Mouse (Mus musculus) heart, postnatal 0 days (tissue): Measurements from ENCODE around the gene Scamp3. TPM values are rescaled to one million over a fixed set of nuclear protein-coding genes. Genes with fewer than 3 reads are reported as not detected.

Experiments used
- ATAC-seq: fragments of 200-750 bp; cut with Nextera tagmentation; 2 replicates; pipeline ENCODE4 v1.8.0; 2017; ENCODE audit warnings: low read depth, moderate number of reproducible peaks, moderate library complexity; ENCODE audit not compliant: insufficient read depth
- DNase-seq: peaks from one replicate; pipeline ENCODE4 v3.0.0-alpha.2; 2016; ENCODE audit warnings: low spot score
- H3K27ac ChIP-seq: fragments of 300-500 bp; sonication (generic); 2 replicates; pipeline ENCODE4 v1.5.1; 2014; ENCODE audit warnings: low read depth, mild to moderate bottlenecking
- H3K27me3 ChIP-seq: fragments of 300-500 bp; sonication (generic); 2 replicates; pipeline ENCODE4 v1.6.1; 2014; ENCODE audit warnings: low read length, mixed read lengths; ENCODE audit not compliant: control insufficient read depth, insufficient read depth
- H3K36me3 ChIP-seq: fragments of 300-500 bp; sonication (generic); replicated peaks from 2 replicates; pipeline ENCODE4 v1.6.1; 2014; ENCODE audit warnings: low read length, mixed read lengths; ENCODE audit not compliant: control insufficient read depth, insufficient read depth
- H3K4me1 ChIP-seq: fragments of 300-500 bp; sonication (generic); 2 replicates; pipeline ENCODE4 v1.6.1; 2014; ENCODE audit warnings: antibody characterized with exemption; ENCODE audit not compliant: control insufficient read depth, insufficient read depth
- H3K4me2 ChIP-seq: fragments of 300-500 bp; sonication (generic); 2 replicates; pipeline ENCODE4 v1.6.1; 2014; ENCODE audit warnings: low read depth, mild to moderate bottlenecking, low read length, moderate library complexity
- H3K4me3 ChIP-seq: fragments of 300-500 bp; sonication (generic); 2 replicates; pipeline ENCODE4 v1.5.1; 2014; ENCODE audit warnings: low read depth, low read length
- H3K9ac ChIP-seq: fragments of 300-500 bp; sonication (generic); replicated peaks from 2 replicates; pipeline ENCODE4 v1.6.1; 2014; ENCODE audit warnings: low read depth, low read length, mixed read lengths
- H3K9me3 ChIP-seq: fragments of 300-500 bp; sonication (generic); replicated peaks from 2 replicates; pipeline ENCODE4 v1.6.1; 2016; ENCODE audit warnings: low read length; ENCODE audit not compliant: control insufficient read depth
- CTCF ChIP-seq: IDR thresholded peaks from 2 replicates; pipeline ENCODE4 v1.5.1; 2016; ENCODE audit warnings: antibody characterized with exemption, control low read depth, low read depth
- EP300 ChIP-seq: IDR thresholded peaks from 2 replicates; pipeline ENCODE4 v1.6.1; 2016; ENCODE audit warnings: antibody characterized with exemption, low read depth
- WGBS: fragments of 180-500 bp; shearing (Covaris S2); extraction: QIAGEN DNeasy Blood & Tissue Kit; methylation state at CpG from one replicate; pipeline ENCODE4 v1.1.7; 2014; 5-methylcytosine and 5-hydroxymethylcytosine counted together
- polyA plus RNA-seq: library from polyadenylated mRNA; unstranded; fragments of >200 nt; fragmentation: Nextera tagmentation; extraction: Ambion mirVana; gene quantifications from 2 replicates; pipeline ENCODE4 v1.2.1, GENCODE M21; 2015
- total RNA-seq: library from RNA; depleted of rRNA; stranded (reverse); fragments of >200 nt; gene quantifications from 2 replicates; pipeline ENCODE4 v1.2.3, GENCODE M21; 2014; ENCODE audit warnings: low replicate concordance

Gene Scamp3
- total and polyA plus RNA-seq, 2 experiments from 2014 or later: 60.7 to 65.9 TPM

GRCm38 (mm10) chr3:89183058-89183958 lies 6.0 kb downstream of the Scamp3 start, which contains the start of gene Fam189b:
Fam189b (plus strand) TSS chr3:89183143.
- peak within 1 kb of the TSS; percentile 16; the same call in 1 of the 2 replicates for H3K27ac ChIP-seq
- H3K9me3 ChIP-seq: no peaks in the 10 kb centered on the region
- peak within 1 kb of the TSS; percentile 59 for H3K9ac ChIP-seq
- DNase-seq: peak; percentile 84
- TF ChIP-seq CTCF: no peak
- TF ChIP-seq EP300: no peak
- H3K4me3 ChIP-seq: peak within 1 kb of the TSS; percentile 56
- 5% methylated on average over 39 of the region's 39 CpGs for WGBS
- H3K27me3 ChIP-seq: no peaks in the 10 kb centered on the region
- H3K36me3 ChIP-seq: peaks cover 32% of the 10 kb centered on the region
- H3K4me1 ChIP-seq: peaks cover 12% of the 10 kb centered on the region
- H3K4me2 ChIP-seq: peak within 1 kb of the TSS; percentile 96
- ATAC-seq: peak; percentile 95

GRCm38 (mm10) chr3:89183959-89184315 lies 6.7 kb downstream of the Scamp3 start:
- Histone ChIP-seq H3K27me3 (no peaks in the 10 kb centered on the region), H3K27ac (no peak overlapping the region), H3K9me3 (no peaks in the 10 kb centered on the region), H3K36me3 (peaks cover 32% of the 10 kb centered on the region), H3K4me2 (peak overlapping the region; percentile 96), H3K4me3 (peak overlapping the region; percentile 56), H3K4me1 (peaks cover 8% of the 10 kb centered on the region; the same call in 1 of the 2 replicates), H3K9ac (peak overlapping the region; percentile 59)
- DNase-seq (no peak), ATAC-seq (no peak)
- 81% methylated on average over 6 of the region's 6 CpGs for WGBS
- TF ChIP-seq EP300 (no peak), CTCF (no peak)

- Histone ChIP-seq H3K4me3 (no peak overlapping the region; the same call in 1 of the 2 replicates), H3K27me3 (no peaks in the 10 kb centered on the region), H3K4me1 (peaks cover 8% of the 10 kb centered on the region; the same call in 1 of the 2 replicates), H3K9me3 (no peaks in the 10 kb centered on the region), H3K4me2 (peak overlapping the region; percentile 32; the same call in 1 of the 2 replicates), H3K9ac (no peak overlapping the region), H3K36me3 (0 out of 2 replicates have a peak, but pooled peaks cover 3% of the 10 kb centered on the region), H3K27ac (peak overlapping the region; percentile 13; the same call in 1 of the 2 replicates)
- 44% methylated on average over 23 of the region's 23 CpGs for WGBS
- TF ChIP-seq EP300 (no peak), CTCF (no peak)
- DNase-seq (no peak), ATAC-seq (no peak)
These were observed 9.9 kb downstream of the Scamp3 start for GRCm38 (mm10) chr3:89187197-89187596.

GRCm38 (mm10) chr3:89187690-89188477 lies 10.6 kb downstream of the Scamp3 start:
- Histone ChIP-seq H3K4me3 (peak overlapping the region; percentile 1; the same call in 1 of the 2 replicates), H3K27me3 (no peaks in the 10 kb centered on the region), H3K4me2 (peak overlapping the region; percentile 32; the same call in 1 of the 2 replicates), H3K9me3 (no peaks in the 10 kb centered on the region), H3K27ac (peak overlapping the region; percentile 13; the same call in 1 of the 2 replicates), H3K9ac (no peak overlapping the region; the same call in 1 of the 2 replicates), H3K36me3 (no peaks in the 10 kb centered on the region), H3K4me1 (peaks cover 8% of the 10 kb centered on the region; the same call in 1 of the 2 replicates)
- WGBS: 75% methylated on average over 18 of the region's 18 CpGs
- DNase-seq: no peak
- ATAC-seq: no peak
- TF ChIP-seq EP300: no peak
- no peak for TF ChIP-seq CTCF

- Histone ChIP-seq H3K9ac (no peak overlapping the region; the same call in 1 of the 2 replicates), H3K27ac (no peak overlapping the region), H3K4me1 (peaks cover 5% of the 10 kb centered on the region; the same call in 1 of the 2 replicates), H3K9me3 (no peaks in the 10 kb centered on the region), H3K27me3 (no peaks in the 10 kb centered on the region), H3K4me3 (no peak overlapping the region; the same call in 1 of the 2 replicates), H3K36me3 (no peaks in the 10 kb centered on the region), H3K4me2 (peak overlapping the region; percentile 17; the same call in 1 of the 2 replicates)
- no peak for ATAC-seq
- TF ChIP-seq CTCF (no peak), EP300 (no peak)
- no peak for DNase-seq
- 71% methylated on average over 12 of the region's 12 CpGs for WGBS
These were observed 11.2 kb downstream of the Scamp3 start for GRCm38 (mm10) chr3:89188478-89188875.
